Mouse (Mus musculus) 3134 (cell line): ENCODE measurements around the gene Ankrd34a.

Experiments used
- DNase-seq: peaks from one replicate; pipeline ENCODE4 v3.0.0-alpha.2; 2011; ENCODE audit warnings: low spot score; ENCODE audit not compliant: insufficient read length; ENCODE audit errors: extremely low read depth

The Ankrd34a gene

DNA sequence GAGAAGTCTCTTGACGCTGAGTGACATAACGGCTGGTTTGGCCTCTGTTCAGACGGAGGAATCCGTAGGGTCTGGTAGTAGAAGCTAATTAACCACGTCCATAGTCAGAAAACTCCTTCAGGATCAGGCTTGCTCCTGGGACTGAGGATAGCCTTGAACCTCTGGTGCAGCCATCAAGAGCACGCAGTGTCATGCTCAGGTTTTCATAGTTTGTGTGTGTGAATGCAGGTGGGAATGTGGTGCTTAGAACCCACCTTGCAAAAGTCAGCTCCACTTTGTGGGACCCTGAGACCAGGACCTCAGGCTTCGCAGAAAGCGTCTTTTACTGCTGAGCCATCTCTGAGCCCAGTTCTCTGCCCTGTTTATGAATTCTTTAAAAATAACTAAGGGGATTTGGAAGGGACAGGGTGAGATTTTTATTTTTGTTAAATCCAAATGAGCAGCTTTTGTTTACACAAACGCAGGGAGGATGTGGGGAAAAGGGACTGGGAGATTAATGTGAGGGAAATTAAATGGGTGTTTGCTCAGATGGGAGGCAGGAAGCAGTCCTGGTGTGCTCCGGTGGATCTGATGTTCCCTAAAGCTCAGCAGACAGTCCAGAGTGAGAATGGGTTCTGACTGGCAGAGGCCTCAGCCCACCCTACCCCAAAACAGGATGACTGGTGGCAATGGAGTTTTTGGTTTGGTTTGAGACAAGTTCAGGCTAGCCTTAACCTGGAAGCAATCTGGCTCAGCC lies 34.3 kb upstream of the Ankrd34a start:
- DNase-seq: no peak

DNA sequence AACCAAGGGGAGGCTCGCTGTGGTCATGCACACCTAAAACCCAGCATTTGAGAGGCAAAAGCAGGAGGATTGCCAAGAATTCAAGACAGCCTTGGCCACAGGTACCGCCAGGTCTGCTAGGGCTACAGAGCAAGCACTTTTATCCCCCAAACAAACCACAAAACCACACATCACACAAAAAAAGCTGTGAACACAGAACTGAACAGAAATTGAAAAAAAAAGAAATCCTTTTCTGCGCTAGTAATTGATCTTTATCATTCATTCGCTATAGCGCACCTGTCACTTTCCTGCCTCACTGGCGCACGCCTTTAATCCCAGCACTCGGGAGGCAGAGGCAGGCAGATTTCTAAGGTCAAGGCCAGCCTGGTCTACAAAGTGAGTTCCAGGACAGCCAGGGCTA lies 33.2 kb upstream of the Ankrd34a start:
- DNase-seq: no peak

DNA sequence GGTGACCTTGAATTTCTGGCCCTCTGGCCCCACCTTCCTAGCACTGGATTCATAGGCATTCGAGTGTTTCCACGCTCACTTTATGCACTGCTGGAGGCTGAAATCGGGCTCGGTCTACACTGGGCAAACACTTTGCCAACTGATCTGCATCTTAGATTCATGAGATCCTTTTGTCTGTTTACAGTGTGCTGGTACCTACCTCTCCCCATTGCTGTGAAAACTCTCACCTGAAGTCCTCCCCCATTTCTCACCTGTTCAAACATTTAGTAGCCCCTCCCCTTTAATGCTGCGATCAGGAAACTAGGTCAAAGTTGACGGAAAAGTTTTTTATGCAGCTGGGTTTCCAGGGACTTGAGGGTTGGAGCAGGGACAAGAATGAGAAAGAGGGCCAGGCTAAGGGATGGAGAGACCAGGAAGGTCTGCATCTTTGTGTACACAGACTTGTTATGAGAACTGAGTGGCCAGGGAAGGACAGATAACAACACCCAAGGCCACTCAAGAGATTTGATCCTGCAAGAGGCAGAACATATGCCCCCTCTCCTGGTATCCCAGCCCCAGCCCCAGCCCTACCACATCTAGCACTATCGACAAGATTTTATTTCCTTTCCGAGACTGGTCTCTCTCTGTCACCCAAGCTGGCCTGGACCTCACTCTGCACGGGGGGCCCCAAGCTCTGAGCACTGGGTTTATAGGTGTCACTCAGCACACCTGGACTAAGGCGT lies 32.4 kb upstream of the Ankrd34a start:
- DNase-seq: no peak

DNA sequence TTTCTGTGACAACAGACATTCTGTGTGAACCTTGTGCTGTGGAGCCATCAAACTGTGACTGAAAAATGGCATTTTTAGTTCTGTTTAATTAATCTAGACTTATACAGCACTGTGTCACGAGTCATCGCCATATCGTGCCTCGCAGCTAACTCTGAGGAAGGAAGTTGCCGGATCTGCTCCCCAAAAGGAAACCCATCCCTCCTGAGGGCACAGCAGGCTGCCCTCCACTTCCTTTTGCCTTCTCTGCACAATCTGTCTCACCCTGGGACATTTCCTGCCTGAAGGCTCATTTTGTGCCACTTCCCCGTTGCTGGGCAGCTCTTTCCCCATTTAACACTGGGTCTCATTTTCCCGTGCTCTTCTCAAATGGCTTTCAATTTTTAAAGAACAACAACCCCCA lies 31.8 kb upstream of the Ankrd34a start:
- no peak for DNase-seq

DNA sequence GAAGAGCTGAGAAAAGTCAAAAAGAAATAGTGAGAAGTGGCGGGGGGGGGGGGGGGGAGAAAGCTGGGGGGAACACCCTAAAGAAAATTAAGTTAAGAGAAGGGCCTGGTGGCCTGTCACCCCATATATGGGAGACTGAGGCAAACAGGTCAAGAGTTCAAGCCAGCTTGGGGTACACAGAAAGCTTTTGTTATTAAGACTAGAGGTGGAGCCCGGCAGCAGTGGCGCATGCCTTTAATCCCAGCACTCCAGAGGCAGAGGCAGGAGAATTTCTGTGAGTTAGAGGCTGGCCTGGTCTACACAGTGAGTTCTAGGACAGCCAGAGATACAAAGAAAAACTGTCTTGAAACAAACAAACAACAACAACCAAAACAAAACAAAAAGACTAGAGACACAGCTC lies 31.3 kb upstream of the Ankrd34a start:
- DNase-seq: no peak

DNA sequence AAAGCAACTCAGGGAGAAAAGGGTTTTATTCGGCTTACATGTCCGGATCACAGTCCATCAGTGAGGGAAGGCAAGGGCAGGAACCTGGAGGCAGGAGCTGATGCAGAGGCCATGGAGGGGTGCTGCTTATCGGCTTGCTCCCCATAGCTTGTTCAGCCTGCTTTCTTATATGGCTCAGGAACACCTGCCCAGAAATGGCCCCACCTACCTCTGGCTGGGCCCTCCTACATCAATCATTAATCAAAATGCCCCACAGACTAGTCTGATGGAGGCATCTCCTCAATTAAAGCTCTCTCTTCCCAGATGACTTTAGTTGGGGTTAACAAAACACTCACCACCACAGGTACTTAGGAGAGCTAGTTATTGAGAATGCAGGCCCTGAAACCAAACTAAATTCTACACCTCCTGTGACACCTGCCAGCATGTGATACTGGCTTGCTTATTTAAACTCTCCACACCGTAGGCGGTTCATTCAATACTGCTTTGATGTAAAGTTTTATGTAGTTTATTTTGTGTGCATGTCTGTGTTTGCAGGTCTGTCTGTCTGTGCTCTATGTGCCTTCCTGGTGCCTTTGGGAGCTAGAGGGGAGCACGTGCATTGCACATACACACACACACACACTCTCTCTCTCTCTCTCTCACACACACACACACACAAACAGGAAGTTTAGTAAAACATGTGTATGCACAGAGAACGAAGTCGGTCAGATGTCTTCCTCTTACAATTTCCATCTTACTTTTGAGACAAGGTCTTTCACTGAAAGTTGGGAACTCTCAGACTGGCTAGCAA lies 29.6 kb upstream of the Ankrd34a start:
- DNase-seq: no peak

DNA sequence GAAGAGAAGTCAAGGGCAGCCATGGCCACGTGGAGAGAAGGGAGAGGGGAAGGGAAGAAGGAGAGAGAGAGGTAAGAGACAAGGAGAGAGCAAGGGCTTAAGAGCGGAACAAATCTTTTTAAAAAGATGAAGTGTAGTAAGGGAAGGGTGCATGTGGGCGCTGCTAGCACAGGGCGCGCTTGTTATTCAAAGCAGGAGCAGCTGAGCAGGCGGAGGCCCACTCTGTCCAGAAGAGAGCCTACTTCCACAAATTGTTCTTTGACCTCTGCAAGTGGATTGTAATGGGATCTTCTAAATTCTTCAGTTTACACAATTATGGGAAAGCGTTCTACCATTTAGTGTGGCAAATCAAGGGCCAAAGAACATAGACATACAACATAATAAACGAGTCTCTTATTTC lies 27.8 kb upstream of the Ankrd34a start:
- DNase-seq: no peak

DNA sequence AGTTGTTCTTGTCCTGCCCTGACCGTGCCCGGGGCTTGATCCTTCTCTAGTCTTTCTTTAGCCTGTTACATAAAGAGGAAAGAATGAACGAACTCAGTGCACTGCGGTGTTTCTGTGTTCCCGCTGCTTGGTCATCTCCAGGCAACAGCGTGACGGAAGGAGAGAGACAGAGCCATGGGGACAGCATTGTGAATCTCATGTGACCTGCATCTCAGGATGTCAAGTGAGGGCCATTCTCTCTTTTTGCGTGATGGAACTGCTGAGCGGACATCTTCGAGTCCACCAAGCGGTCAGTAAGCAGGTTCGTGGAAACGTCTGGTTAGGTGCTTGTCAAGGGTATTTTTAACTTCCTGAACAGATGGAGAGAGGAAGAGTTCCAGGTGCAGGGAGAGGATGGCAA lies 26.9 kb upstream of the Ankrd34a start:
- DNase-seq: no peak

DNA sequence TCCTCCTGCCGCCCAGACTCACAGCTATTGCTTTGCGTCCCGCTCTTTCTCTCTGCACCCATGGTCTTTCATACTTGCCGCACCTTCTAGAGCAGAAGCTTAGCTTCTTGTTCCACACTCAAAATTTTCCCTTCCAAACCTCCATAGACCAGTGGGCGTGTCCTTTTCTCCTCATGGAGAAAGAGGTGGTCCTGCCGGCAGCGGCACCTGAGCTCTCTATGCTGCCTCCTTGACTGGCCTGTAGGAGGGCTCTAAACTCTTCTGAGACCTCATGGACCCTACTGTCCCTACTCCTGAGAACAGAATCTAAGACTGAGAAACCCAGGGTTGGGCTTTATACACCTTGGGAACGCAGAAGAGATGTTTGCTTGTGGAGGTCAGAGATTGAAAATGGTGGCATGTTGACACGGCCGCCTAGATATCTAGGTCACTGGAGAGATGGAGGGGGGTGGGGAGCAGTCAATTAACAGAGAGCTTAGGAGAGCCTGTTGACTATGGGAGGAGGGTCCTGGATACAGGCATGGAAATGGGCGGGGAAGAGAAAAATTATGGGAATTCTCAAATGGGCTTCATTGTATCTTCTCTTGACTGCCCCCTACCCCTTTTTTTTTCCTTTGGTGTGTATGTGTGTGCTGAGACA lies 26.4 kb upstream of the Ankrd34a start:
- no peak for DNase-seq

DNA sequence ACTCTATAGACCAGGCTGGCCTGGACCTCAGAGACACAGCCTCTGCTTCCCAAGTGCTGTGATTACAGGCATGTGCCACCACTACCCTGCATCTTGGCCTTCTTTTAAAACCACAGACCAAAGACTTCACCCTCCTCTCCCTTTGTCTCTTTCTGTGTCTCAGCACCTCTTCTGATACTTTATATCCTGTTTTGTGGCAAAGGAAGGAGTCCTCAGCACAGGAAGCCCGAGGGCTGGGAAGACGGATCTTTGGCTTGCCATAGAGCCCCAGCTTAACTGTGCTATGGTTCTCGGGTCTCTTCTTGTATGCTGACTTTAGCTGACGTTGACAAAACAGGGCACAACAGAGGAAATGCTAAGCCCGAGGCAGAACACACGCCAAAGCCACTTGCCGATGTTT lies 25.8 kb upstream of the Ankrd34a start:
- no peak for DNase-seq

DNA sequence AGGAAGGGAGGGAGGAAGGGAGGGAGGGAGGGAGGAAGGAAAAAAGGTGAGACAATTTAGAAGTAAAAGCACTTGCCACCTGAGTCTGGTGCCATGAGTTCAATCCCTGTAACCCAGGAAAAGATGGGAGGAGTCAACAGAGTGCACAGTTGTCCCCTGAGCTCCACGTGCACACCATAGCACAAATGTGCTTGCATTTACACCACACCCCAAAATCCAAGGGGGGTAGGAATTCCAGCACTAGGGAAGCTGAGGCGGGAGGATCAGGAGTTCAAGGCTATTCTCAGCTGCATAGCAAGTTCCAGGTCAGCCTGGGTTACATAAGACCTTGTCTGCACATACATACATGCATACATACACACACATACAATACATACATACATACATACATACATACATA lies 25.1 kb upstream of the Ankrd34a start:
- no peak for DNase-seq

DNA sequence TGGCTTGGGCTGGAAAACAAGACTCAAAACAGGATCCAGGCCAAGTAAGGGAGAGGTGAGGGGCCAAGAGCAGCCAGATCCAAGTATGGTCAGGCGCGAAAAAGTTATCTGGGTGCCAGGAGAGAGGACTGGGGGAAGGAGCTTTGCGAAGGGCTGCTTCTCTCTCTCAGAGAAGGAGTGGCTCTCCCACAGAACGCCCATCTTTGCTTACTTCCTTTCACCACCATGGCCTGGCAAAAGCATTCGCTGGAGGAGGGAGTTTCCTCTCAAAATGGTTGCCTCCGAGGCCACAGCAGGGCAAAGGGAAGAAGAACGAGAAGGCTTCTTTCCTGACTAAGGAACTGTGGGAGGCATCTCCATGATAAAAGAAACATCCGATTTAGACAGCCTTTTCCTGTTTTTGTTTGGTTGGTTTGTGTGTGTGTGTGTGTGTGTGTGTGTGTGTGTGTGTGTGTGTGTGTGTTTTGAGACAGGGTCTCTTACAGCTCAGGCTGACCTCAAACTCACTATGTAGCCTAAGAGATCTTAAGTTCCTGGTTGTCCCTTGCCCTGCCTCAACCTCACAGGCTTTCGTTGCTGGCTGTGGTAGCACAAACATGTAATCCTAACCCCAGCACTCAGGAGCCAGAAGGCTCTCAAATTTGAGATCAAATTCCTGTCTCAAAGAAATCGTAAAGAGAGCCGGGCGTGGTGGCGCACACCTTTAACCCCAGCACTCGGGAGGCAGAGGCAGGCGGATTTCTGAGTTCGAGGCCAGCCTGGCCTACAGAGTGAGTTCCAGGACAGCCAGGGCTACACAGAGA lies 24.3 kb upstream of the Ankrd34a start:
- DNase-seq: no peak

DNA sequence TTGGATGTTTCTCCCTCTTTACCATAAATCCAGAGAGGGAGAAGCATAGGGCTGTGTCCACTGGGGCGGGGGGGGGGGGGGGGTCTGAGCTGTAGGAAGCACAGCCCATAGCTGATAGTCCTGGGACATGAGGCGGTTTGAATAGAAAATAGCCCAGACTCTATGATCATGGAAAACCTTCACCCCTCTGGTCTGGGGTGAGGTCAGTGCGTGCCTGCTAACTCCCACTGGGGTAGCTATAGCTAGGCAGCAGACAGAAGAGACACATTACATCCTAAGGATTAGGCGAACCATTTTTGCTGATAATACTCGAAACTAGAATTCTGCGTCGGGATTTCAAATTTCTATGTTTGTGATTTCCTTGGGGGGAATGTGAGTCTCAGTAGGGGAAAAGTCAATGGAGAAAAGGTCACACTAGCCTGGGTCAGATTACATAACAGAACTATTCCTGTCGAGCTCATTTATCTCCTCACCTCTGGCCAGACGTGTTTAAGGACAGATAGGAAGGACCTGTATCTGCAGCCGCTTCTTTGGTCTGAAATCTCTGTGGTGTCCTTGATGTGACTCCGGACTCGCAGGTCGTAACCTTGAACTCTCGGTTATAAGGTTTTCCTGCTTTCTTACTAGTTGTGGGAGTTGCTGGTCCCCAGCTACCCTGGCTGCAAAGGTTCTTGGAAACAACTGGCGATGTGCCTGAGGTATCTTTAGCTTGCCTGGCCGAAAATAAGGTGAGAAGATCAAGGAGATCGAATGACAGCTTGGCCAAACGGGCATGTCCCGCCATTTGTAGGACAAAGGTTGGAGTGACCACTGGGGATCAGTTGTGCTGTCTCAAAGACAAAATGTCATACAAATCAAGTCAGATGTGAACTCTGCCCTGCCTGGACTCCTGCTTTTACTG lies 22.6 kb upstream of the Ankrd34a start:
- no peak for DNase-seq

DNA sequence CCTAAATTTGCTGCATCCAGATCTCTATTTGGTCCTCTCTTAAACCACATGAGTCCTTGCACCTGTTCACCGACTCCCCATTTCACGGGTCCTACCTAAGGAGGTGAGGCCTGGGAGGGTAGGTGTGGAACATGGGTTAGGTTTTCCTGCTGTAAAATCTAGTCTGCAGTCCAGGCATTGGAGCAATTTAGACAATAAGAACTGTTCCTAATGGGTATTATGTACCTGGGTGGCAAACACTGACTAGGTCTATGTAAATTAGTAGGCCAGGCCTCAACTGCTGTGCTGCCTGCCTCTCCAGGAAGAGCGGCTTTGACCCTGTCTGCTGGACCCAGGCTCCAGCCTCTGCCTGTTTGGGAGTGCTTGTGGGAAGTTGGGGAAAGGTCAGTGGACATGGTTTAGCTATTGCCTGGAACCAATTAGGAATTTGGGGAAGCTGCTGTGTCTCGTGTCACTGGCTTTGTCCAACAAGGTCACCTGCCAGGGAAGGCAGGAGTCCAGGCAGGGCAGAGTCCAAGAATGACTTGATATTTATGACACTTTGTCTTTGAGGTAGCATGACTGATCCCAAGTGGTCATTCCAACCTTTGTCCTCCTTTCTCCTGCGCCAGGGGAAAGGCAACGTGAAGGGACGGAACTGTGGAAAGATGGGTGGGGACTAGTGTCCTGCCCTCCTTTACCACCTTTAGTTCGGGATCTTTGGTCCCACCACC lies 21.0 kb upstream of the Ankrd34a start:
- DNase-seq: no peak

DNA sequence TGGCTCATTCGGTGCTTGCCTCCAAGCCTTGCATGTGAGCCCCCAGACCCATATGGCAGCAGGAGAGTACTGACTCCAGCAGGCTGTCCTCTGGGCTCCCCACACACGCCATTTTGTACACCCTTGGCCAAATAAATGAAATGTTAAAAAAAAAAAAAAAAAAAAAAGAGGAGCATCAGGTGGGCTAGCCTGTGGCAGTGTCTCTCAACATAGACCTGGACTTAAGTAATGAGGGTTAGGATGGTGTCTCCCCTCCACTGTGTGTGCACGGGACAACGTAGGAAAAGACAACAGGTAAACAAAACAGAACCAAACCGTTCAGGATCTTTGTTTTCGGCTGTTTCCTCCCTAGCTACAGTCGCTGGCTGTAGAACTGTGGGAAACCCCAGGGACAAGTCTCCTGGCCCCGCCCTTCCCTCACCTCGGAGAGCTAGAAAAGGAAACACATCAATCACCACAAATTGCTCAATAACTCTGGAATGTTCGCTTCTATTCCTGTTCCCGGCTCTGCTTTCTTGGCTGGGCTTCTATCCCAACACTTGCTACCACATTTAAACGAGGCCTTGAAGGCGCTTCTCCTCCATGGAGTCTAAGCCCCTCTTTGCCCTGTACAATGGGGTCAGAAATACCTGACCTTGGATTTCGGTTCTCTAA lies 20.3 kb upstream of the Ankrd34a start:
- peak; percentile 63 for DNase-seq

DNA sequence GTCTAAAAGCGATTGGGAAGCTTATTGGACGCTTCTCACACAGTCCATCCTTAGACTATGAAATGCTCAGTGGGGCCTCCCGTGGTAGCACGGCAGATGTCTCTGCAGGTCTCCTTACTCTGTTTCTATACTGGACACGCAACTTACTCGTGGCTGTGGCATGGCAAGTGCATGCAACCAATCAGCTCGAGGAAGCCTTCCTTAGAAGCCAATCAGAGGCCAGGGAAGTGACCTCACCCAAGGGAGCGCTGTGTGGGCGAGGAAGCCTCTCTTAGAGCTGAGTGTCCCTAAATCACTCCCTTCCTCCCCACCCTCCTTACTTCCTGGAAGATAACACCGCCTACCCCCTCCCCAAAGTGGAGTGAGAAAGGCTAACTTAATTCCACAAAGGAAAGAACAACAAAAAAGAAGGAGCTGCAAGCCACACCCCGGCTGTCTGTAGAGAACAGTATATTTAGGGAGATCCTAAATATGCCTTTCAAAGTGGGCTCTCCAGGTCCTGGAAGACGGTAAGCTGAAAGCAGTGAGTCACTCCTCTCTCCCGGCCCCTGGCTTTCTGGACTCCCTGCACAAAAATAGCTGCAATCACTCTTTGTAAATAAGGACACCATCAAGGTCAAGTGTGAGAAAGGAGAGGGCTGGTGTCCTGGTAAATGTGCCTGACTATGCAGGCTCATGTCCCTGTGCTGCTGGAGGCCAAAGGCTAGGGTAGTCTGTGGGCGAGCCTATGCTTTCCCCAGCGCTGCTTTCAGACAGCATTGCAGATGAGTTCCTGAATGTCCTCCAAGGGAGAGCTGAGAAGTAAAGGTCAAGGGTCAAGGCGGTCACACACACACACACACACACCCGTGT lies 19.5 kb upstream of the Ankrd34a start, which contains the start of gene Gm16253:
Gene Gm16253, plus strand, starts transcription at position 295 of the 852 bp plus-strand sequence.
- peak; percentile 85 for DNase-seq

DNA sequence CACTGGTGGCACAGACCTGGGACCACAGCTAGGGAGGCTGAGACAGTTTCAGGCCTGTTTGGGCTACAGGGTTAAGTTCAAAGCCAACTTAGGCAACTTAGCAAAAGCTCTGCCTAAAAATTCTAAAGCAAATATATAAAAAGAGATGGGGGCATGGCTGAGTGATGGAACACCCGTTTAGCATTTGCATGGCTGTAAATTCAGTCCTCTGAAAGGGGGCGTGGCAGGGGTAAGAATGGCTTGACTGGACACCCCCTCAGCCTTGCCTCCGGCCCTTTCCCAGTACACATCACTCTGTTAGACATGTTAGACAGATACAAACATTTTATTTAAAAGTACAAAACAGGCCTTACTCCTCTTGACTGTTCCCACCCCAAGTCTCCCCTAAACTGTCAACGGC lies 18.9 kb upstream of the Ankrd34a start:
- DNase-seq: no peak
